Mouse (Mus musculus) forebrain, embryonic 14.5 days (tissue): ENCODE measurements around the gene Gm26965. TPM values are rescaled to one million over a fixed set of nuclear protein-coding genes. Genes with fewer than 3 reads are reported as not detected.
"Not testable (repeated sequence)": the region's sequence is repeated elsewhere in the genome, so short reads cannot be mapped to it uniquely, and the experiment has no call there.

ENCODE experiments used
- ATAC-seq: fragments of 200-750 bp; cut with Nextera tagmentation; 2 replicates; pipeline ENCODE4 v1.8.0; 2017; ENCODE audit warnings: mild to moderate bottlenecking, moderate library complexity
- DNase-seq: peaks from one replicate; pipeline ENCODE4 v3.0.0-alpha.2; 2015; ENCODE audit warnings: low spot score
- H3K27ac ChIP-seq: fragments of 300-500 bp; sonication (generic); 2 replicates; pipeline ENCODE4 v1.5.1; 2014; ENCODE audit warnings: low read depth, mild to moderate bottlenecking, control low read depth, low read length, moderate library complexity
- H3K27me3 ChIP-seq: fragments of 300-500 bp; sonication (generic); replicated peaks from 2 replicates; pipeline ENCODE4 v1.6.1; 2014; ENCODE audit warnings: low read length, control low read depth, mixed read lengths; ENCODE audit not compliant: control insufficient read depth, insufficient read depth
- H3K36me3 ChIP-seq: fragments of 300-500 bp; sonication (generic); 2 replicates; pipeline ENCODE4 v1.6.1; 2014; ENCODE audit warnings: low read length, control low read depth; ENCODE audit not compliant: control insufficient read depth, insufficient read depth
- H3K4me1 ChIP-seq: fragments of 300-500 bp; sonication (generic); 2 replicates; pipeline ENCODE4 v1.6.1; 2014; ENCODE audit warnings: antibody characterized with exemption, low read length, control low read depth; ENCODE audit not compliant: control insufficient read depth, insufficient read depth
- H3K4me2 ChIP-seq: fragments of 300-500 bp; sonication (generic); 2 replicates; pipeline ENCODE4 v1.6.1; 2014; ENCODE audit warnings: mild to moderate bottlenecking, control low read depth, low read length
- H3K4me3 ChIP-seq: fragments of 300-500 bp; sonication (generic); 2 replicates; pipeline ENCODE4 v1.5.1; 2014; ENCODE audit warnings: low read depth, low read length, control low read depth
- H3K9ac ChIP-seq: fragments of 300-500 bp; sonication (generic); 2 replicates; pipeline ENCODE4 v1.6.1; 2014; ENCODE audit warnings: mild to moderate bottlenecking, low read length, control low read depth, moderate library complexity
- H3K9me3 ChIP-seq: fragments of 300-500 bp; sonication (generic); replicated peaks from 2 replicates; pipeline ENCODE4 v1.6.1; 2016; ENCODE audit warnings: low read length, control low read depth, mixed read lengths; ENCODE audit not compliant: control insufficient read depth
- WGBS: fragments of 180-500 bp; shearing (Covaris S2); extraction: QIAGEN DNeasy Blood & Tissue Kit; methylation state at CpG from one replicate; pipeline ENCODE4 v1.1.7; 2014; 5-methylcytosine and 5-hydroxymethylcytosine counted together
- polyA plus RNA-seq: library from polyadenylated mRNA; unstranded; fragments of >200 nt; fragmentation: Nextera tagmentation; extraction: Ambion mirVana; gene quantifications from 2 replicates; pipeline ENCODE4 v1.2.1, GENCODE M21; 2014

Gene Gm26965
- polyA plus RNA-seq, 1 experiment from 2014 or later = not detected

DNA sequence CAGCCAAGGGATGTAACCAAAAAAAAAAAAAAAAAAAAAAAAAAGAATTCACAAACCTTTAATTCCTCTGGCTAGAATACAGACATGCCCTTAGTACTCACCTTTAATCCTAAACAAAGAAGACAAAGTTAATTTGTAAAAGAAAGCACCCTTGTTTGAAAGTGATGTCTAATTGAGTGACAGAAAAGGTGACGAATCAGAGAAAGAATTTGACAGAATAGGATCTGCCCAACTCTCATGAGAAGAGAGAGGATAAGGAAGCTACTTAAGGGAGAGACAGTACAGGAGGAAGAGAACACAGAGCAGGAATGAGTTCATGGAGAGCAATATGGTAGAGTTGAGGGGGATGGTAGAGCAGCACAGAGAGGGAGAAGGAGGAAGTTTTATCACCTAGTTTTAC is 30.3 kb downstream of the Gm26965 start:
- Histone ChIP-seq H3K4me1 (peaks cover 8% of the 10 kb centered on the region), H3K9ac (no peak overlapping the region), H3K4me3 (no peak overlapping the region), H3K36me3 (peaks cover 37% of the 10 kb centered on the region), H3K9me3 (peaks cover 13% of the 10 kb centered on the region; the same call in 1 of the 2 replicates), H3K27me3 (no peaks in the 10 kb centered on the region), H3K27ac (no peak overlapping the region), H3K4me2 (no peak overlapping the region)
- 88% methylated on average over 1 of the region's 1 CpGs for WGBS
- ATAC-seq (no peak), DNase-seq (no peak)

DNA sequence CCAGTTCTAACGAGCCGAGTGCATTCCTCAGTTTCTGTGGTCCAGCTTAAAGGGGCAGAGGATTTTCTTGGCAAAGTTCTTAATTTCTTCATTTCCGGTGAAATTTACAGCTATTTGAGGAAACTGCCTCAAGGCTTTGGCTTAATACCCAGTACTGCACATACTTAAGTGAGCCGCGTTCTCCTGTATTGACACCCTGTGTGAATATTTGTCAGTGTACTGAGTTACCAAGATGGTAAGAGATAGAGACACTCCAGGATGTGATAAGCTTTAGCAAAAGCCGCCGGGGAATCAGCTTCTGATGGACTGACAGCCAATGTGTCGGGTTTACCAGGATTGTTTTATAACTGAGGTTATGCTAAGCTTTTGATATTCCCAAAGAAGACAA is 41.5 kb downstream of the Gm26965 start:
- H3K4me1 ChIP-seq = peaks cover 2% of the 10 kb centered on the region; the same call in 1 of the 2 replicates
- WGBS = 46% methylated on average over 8 of the region's 8 CpGs
- peaks cover 4% of the 10 kb centered on the region; the same call in 1 of the 2 replicates for H3K36me3 ChIP-seq
- no peaks in the 10 kb centered on the region for H3K27me3 ChIP-seq
- DNase-seq (no peak), ATAC-seq (peak; percentile 66)
- H3K9ac ChIP-seq = peak overlapping the region; percentile 65
- no peak overlapping the region for H3K27ac ChIP-seq
- peak overlapping the region; percentile 70 for H3K4me2 ChIP-seq
- H3K9me3 ChIP-seq = no peaks in the 10 kb centered on the region
- H3K4me3 ChIP-seq = peak overlapping the region; percentile 50

DNA sequence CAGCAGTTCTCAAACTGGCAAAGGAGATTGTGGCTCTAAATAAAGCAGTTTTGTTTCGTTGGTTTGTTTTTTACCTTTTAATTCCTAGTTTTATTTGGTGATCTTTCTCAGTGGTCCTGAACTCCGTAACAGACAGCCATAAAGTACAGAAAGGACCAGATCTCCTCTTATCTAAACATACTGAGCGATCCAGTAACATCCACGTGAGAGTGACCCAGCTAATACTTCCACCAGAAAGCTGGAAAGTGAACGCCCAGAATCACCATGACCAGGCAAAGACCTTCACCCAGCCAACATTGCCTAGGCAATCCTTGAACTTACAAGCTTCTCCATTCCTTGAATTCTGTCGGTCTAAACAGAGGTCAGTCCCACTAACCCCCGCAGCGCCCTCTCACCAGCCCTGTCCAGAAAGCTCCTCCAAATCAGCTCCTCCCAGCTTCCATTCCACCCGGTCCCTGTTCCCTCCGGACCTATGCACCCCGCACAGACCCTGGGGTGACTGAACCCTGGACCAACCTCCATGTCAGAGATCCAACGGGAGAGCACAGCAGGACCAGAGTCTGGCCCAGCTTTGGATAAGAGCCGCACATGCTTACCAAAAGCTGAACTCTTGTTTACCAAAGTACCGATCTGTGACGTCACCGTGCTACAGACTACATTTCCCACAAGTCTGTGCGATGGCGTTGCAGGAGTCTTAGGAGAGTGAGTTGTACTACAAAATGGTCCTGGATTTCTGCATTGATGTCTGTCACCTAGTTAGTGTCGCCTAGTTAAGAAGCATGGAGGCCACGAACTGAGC is 42.1 kb downstream of the Gm26965 start, which contains the start of gene Zfp874b:
Gene Zfp874b (minus strand): TSS at position 634 of the 799 bp plus-strand sequence.
- peak within 1 kb of the TSS; percentile 65 for H3K9ac ChIP-seq
- DNase-seq (peak; percentile 96), ATAC-seq (peak; percentile 96)
- no peaks in the 10 kb centered on the region for H3K36me3 ChIP-seq
- H3K4me2 ChIP-seq = peak within 1 kb of the TSS; percentile 70
- H3K27ac ChIP-seq = no peak within 1 kb of the TSS
- H3K27me3 ChIP-seq = no peaks in the 10 kb centered on the region
- peaks cover 2% of the 10 kb centered on the region; the same call in 1 of the 2 replicates for H3K4me1 ChIP-seq
- no peaks in the 10 kb centered on the region for H3K9me3 ChIP-seq
- H3K4me3 ChIP-seq = peak within 1 kb of the TSS; percentile 50
- 7% methylated on average over 20 of the region's 20 CpGs for WGBS

DNA sequence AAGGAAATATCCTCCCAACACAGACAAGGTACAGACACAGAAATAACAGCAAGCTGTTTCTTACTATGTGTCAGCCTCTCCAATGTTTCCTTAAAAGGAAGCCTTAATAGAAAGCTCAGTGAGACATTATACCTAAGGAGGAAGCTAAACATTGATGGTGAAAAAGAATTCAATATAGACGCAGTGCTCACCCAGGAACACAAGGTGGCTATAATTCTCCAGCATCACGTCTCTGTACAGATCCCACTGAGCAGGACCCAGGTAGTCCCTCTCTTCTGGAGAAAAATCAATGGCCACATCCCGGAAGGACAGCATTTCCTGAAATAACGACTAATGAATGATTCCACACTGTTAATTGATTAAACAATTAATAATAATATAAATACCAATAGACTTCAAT is 44.4 kb downstream of the Gm26965 start:
- H3K27me3 ChIP-seq = no peaks in the 10 kb centered on the region
- ATAC-seq (no peak), DNase-seq (no peak)
- H3K9ac ChIP-seq = no peak overlapping the region
- peaks cover 2% of the 10 kb centered on the region; the same call in 1 of the 2 replicates for H3K4me1 ChIP-seq
- no peak overlapping the region for H3K4me2 ChIP-seq
- H3K36me3 ChIP-seq = no peaks in the 10 kb centered on the region
- no peak overlapping the region for H3K27ac ChIP-seq
- no peak overlapping the region for H3K4me3 ChIP-seq
- 60% methylated on average over 4 of the region's 4 CpGs for WGBS
- H3K9me3 ChIP-seq = no peaks in the 10 kb centered on the region

DNA sequence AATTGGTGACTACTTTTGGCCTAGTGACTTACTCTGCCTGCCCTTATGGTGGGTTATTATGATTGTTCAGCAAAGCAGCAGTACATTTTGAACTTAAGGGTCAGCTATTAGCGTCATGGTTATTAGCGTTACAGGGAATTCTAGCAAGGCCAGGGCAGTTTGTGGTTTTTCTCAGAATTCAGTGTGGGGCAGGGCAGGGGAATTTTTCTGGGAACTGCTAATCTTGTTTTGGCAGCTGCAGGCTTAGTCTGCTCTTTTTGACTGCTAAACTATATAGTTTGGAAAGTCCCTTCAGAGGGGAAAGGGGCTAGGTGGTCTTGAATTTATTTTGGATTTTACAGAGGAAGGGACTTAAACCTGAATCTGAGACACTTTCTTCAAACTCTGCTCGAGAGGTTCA is 56.7 kb downstream of the Gm26965 start:
- no peak overlapping the region for H3K4me2 ChIP-seq
- WGBS = 89% methylated on average over 3 of the region's 3 CpGs
- ATAC-seq (no peak), DNase-seq (no peak)
- H3K9me3 ChIP-seq = no peaks in the 10 kb centered on the region
- H3K27ac ChIP-seq = no peak overlapping the region
- no peaks in the 10 kb centered on the region for H3K27me3 ChIP-seq
- 0 out of 2 replicates have a peak, but pooled peaks cover 5% of the 10 kb centered on the region for H3K36me3 ChIP-seq
- no peak overlapping the region for H3K4me3 ChIP-seq
- H3K9ac ChIP-seq = no peak overlapping the region
- H3K4me1 ChIP-seq = no peaks in the 10 kb centered on the region

DNA sequence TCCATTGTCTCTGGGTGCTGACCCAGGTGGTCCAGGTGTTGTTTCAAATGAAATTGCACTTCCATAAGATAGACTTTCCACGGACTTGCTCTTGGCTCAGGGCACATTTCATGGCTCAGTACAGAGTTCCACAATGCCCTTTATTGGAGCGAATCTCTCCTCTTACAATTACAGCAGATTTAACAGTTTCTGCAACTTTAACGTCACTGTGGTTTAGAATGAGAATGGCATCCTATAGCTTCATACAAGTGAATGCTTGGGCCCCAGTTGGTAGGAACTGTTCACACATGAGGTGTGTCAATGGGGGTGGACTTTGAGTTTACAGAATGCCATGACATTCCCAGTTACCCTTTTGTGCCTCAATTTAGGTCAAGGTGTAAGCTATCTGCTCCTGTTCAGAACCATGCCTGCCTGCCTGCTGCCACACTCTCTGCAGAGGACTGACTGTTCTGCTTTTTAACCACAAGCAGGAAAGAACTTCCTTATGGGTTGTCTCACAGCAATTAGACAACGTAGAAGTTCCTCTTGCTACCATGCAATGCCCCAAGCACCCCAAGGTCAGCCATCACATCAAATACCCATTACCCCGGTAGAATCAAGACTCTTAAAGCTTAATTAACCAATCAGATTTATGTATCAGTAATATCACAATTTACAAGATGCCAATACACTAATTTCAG is 62.3 kb downstream of the Gm26965 start:
- not testable (repeated sequence) for H3K9ac ChIP-seq, H3K4me1 ChIP-seq, H3K36me3 ChIP-seq, H3K4me3 ChIP-seq, DNase-seq, H3K4me2 ChIP-seq, H3K9me3 ChIP-seq, H3K27me3 ChIP-seq, ATAC-seq, H3K27ac ChIP-seq
- WGBS = 88% methylated on average over 3 of the region's 5 CpGs

DNA sequence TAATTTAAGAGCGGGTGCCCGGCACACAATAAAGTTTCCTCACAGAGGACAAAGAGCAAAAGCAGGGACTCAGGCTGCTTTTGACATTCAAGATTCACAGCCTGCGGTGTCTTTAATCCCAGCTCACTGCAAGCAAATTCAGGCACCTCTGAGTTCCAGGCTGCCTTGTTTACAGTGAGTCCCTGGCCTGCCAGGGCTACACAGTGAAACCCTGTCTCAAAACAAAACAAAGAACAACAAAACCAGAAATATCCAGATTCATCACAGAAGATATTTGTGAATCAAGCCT is 74.0 kb downstream of the Gm26965 start:
- H3K4me1 ChIP-seq = no peaks in the 10 kb centered on the region
- H3K4me3 ChIP-seq = peak overlapping the region; percentile 45
- no peaks in the 10 kb centered on the region for H3K9me3 ChIP-seq
- no peak overlapping the region for H3K27ac ChIP-seq
- no peaks in the 10 kb centered on the region for H3K36me3 ChIP-seq
- DNase-seq = no peak
- ATAC-seq = peak; percentile 51
- H3K9ac ChIP-seq = peak overlapping the region; percentile 66; the same call in 1 of the 2 replicates
- no peaks in the 10 kb centered on the region for H3K27me3 ChIP-seq
- peak overlapping the region; percentile 68 for H3K4me2 ChIP-seq
- 4% methylated on average over 3 of the region's 3 CpGs for WGBS

DNA sequence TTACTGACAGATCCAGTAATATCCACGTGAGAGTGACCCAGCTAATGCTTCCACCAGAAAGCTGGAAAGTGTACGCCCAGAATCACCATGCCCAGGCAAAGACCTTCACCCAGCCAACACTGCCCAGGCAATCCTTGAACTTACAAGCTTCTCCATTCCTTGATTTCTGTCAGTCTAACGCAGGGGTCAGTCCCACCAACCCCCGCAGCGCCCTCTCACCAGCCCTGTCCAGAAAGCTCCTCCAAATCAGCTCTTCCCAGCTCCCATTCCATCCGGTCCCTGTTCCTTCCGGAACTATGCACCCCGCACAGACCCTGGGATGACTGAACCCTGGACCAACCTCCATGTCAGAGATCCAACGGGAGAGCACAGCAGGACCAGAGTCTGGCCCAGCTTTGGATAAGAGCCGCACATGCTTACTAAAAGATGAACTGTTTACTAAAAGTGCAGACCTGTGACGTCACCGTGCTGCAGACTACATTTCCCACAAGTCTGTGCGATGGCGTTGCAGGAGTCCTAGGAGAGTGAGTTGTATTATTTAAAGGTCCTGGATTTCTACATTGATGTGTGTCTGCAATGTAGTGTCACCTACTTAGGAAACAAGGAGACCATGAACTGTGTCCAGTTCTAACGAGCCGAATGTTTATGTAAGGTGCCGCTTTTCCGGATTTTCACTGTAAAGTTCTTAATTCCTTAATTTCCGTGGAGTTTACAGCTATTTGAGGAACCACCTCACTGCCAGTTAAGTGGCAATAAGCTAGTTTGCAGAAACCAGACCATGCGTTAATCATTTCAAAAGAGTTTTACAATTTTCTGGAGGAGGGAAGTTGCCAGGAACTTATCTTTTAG is 74.6 kb downstream of the Gm26965 start, which contains the start of gene Zfp874a:
Gene Zfp874a (minus strand): TSS at position 453 of the 849 bp plus-strand sequence.
- no peaks in the 10 kb centered on the region for H3K4me1 ChIP-seq
- DNase-seq (peak; percentile 95), ATAC-seq (peak; percentile 98)
- H3K4me2 ChIP-seq = peak within 1 kb of the TSS; percentile 68
- H3K27ac ChIP-seq = no peak within 1 kb of the TSS
- 0 out of 2 replicates have a peak, but pooled peaks cover 4% of the 10 kb centered on the region for H3K36me3 ChIP-seq
- H3K9ac ChIP-seq = peak within 1 kb of the TSS; percentile 66
- H3K27me3 ChIP-seq = no peaks in the 10 kb centered on the region
- WGBS = 1% methylated on average over 20 of the region's 20 CpGs
- H3K4me3 ChIP-seq = peak within 1 kb of the TSS; percentile 45
- no peaks in the 10 kb centered on the region for H3K9me3 ChIP-seq
